Mouse (Mus musculus) G1E-ER4 (cell line): ENCODE data around the gene Lig3. TPM values are rescaled to one million over a fixed set of nuclear protein-coding genes. Genes with fewer than 3 reads are reported as not detected.

Experiments
- GATA1 ChIP-seq: IDR thresholded peaks from one replicate; pipeline ENCODE4 v1.8.0; 2012; ENCODE audit warnings: low read length, inconsistent platforms
- polyA plus RNA-seq: library from polyadenylated mRNA; stranded (reverse); fragments of >175 nt; gene quantifications from 2 replicates; pipeline ENCODE4 v1.2.3, GENCODE M21; 2012

Gene Lig3
- polyA plus RNA-seq: 86.4 and 98.4 TPM in 2 replicates

DNA sequence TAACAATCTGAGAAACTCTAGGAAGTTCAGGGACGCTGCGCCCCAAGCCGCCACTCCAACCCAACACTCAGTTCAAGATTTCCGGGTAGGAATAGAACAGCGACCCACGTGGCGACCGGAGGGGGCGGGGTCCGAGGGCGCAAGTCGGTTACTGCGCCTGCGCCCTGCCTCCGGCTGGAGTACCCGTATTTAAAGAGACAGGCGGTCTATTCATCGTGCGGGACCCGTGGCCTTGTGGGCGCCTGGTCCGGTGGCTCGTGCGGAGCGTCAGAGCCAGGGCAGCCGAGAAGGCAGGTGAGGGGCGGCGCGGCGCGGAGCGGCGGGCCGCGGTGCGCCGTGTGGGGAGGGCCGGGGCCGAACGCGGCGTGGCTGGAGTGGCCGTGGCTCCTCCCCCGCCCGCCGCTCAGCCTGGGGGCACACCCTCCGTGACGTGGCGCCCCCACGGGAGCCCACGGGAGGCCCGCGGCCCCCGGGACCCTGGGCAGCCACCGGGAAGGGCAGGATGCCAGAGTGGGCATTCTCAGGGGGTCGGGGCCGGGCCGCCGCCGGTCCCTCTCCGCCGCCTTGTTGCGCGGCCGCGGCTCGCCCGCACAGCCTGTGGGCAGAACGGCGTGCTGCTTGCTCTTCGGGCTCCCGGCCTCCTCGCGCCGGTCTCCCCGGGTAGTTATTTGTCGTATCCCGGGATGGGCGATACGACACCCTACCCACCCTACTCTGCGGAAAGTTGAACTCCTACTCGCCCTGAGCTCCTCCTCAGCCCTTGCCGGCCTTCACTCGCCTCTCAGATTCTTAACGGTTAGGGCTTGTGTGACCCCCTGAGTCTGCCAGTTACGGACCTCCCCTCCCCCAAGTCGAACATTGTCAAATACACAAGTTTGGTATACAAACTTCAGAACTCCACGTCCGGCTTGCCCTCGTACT, at the start of gene Lig3:
Gene Lig3, plus strand, starts transcription at position 126 of the 921 bp plus-strand sequence.
- TF ChIP-seq GATA1: no peak

DNA sequence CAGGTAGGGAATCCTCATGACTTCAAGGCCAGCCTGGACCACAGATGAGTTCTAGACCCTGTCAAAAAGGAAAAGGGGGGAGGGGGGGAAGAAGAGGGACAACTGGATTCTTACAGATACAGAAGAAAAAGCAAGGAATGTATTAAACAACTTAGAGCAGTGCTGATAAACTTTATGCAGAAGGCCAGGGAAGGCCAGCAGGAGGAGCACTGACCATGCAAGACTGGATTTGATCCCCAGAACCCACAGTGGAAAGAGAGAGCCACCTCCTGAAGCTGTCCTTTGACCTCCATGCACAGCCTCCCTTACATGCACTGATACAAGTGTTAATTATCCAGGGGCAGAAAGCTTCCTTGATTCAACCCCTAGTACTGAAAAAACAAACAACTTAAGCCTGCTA, 46.7 kb upstream of the Lig3 start:
- no peak for TF ChIP-seq GATA1

- no peak for TF ChIP-seq GATA1
Observed at GRCm38 (mm10) chr11:82739006-82739405, 41.9 kb upstream of the Lig3 start.

DNA sequence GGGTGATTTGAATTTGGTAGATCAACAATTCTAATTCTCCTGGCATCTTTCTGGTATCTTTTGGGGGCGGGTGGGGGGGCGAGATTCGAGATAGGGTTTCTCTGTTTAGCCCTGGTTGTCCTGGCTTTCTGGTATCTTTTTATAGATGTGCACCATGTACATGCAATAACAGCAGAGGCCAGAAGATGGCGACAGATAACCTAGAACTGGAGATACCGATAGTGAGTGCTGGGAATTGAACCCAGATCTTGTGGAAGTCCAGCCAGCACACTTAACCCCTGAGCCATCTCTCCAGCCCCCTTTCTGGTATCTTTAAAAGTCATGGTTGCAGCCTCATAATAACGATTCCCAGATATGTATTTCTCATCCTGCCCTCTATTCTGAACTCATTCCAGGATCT, 34.8 kb upstream of the Lig3 start:
- no peak for TF ChIP-seq GATA1

- TF ChIP-seq GATA1: no peak
Observed at GRCm38 (mm10) chr11:82746857-82747366, 34.0 kb upstream of the Lig3 start.

GRCm38 (mm10) chr11:82752349-82753115, 28.4 kb upstream of the Lig3 start:
- no peak for TF ChIP-seq GATA1

DNA sequence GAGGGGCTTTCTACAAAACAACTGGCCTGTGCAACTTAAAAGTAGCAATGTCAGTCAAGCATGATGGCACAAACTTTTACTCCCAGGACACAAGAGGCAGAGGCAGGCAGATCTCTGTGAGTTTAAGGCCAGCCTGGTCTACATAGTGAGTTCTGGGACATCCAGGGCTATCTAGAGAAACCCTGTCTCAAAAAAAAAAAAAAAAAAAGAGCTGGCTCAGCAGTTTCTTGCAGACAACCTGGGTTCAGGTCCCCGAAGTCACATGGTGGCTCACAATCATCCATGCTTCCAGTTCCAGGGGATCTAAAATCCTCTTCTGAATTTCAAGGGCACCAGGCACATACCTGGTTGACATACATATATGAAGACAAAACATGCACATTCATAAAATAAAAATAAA, 25.0 kb upstream of the Lig3 start:
- TF ChIP-seq GATA1: no peak

GRCm38 (mm10) chr11:82762286-82762829, 18.6 kb upstream of the Lig3 start:
- no peak for TF ChIP-seq GATA1

- no peak for TF ChIP-seq GATA1
Observed at GRCm38 (mm10) chr11:82763261-82763660, 17.6 kb upstream of the Lig3 start.

- no peak for TF ChIP-seq GATA1
Observed at GRCm38 (mm10) chr11:82763742-82764437, 17.0 kb upstream of the Lig3 start, which contains the start of the genes Cct6b and Zfp830. Gene Cct6b (minus strand): TSS chr11:82764321. Gene Zfp830 (plus strand): TSS chr11:82764345.

- no peak for TF ChIP-seq GATA1
Observed at GRCm38 (mm10) chr11:82764438-82764924, 16.4 kb upstream of the Lig3 start.

GRCm38 (mm10) chr11:82780134-82780533, 774 bp upstream of the Lig3 start:
- TF ChIP-seq GATA1: no peak

DNA sequence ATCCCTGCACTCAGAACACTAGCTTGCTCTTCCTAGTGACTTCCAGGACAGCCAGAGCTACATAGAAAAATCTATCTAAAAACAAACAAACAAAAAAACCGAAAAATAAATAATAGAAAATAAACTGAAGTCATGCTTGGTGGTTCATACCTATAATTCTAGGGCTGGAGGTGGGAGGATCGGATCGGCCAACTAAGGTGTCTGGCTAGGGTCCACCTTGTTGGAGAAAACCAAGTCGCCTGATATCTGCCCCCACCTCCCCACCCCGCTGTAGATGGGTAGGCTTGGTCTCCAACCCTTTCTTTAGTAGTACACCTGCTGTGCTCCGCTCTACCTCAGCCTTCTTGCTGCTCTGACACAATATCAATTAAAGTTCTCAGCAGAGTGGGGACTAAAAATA, 1.3 kb downstream of the Lig3 start:
- TF ChIP-seq GATA1: no peak

DNA sequence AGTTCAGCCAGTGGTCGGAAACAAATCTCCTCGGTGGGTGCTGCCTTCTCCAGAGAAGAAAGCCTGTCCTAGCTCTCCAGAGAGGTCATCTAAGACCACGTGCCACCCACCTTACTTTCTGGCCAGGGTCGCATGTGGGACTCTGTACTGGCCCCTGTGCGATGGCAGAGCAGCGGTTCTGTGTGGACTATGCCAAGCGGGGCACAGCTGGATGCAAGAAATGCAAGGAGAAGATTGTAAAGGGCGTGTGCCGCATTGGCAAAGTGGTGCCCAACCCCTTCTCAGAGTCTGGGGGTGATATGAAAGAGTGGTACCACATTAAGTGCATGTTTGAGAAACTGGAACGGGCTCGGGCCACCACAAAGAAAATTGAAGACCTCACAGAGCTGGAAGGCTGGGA, 2.5 kb downstream of the Lig3 start:
- no peak for TF ChIP-seq GATA1

DNA sequence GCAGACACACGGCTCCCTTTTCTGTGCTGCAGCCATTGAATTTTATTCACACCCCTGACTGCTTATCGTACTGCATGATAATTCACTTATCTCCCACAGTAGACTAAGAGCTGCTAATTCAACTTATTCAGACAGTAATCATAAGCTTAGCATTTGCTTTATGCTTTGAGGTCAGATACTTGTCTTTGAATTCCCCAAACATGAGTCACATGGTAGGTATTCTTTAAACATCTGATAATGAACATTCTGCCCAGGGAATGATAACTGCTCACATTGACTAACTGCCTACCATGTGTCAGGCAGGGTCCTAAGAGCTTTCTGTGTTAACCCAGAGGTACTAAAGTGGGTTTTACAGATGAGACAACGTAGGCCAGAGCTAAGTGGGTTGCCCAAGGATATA, 25.7 kb downstream of the Lig3 start:
- TF ChIP-seq GATA1: no peak
